Mouse (Mus musculus): ENCODE data around the gene Kif26b.

- TF ChIP-seq POLR2A (IDR thresholded peaks at IDR 0.05; ENCODE audit: low read depth, low read length) (no peak), CTCF (IDR thresholded peaks at IDR 0.05; ENCODE audit: extremely low read depth, insufficient read depth, insufficient read length, insufficient replicate concordance) (no peak)
These were observed 216.5 kb downstream of the Kif26b start for GRCm38 (mm10) chr1:178745471-178745870.
